Mouse (Mus musculus) cerebellum, postnatal 36 days (tissue): ENCODE data around the gene Cryl1.
A peak's percentile ranks its signal among the peaks of the same experiment; 100 is the strongest.

Experiments used
- DNase-seq, 2 experiments: peaks; one replicate each; pipeline ENCODE4 v3.0.0; 2021 to 2022; ENCODE audit warnings: mixed read lengths in 2 of 2

The Cryl1 gene

GRCm38 (mm10) chr14:57372348-57373102 is 25.8 kb downstream of the Cryl1 start:
- DNase-seq, result peak; percentile 67 to 80

- DNase-seq, result no peak
Measured at GRCm38 (mm10) chr14:57367327-57367726, 31.0 kb downstream of the Cryl1 start.

DNA sequence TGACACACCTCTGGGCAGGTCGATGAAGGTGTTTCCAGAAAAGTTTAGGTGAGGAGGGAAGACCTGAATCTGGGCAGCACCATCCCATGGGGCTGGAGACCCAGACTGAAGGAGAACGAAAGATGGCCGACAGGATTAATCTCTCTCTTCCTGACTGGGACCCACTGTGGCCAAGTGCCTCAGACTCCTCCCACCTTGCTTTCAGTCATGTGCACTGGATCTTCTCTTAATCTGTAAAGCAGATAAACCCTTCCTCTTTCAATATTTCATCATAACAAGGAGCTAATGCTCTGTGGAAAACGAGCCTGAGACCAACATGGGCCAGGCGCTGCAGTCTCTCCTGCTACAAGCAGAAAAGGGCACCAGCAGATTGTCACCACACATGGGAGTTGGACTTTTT is 31.6 kb downstream of the Cryl1 start:
- DNase-seq, result no peak

DNA sequence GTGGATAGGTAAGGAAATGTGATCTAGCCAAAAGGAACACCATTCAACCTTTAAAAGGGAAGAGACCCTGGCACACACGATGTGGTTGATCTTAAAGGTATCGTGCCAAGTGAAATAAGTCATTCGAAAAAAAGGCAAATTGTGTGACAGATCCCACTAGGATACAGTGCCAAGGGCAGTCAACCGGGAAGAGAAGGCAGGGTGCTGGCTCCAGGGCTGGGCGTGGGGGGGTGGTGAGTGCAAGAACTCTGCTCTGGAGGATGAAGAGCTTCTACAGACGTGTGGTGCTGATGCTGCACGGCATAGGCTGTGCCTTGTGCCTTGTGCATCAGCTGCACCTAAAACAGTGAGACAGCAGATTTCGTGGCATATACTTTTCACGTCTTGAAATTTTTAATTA is 33.0 kb downstream of the Cryl1 start:
- DNase-seq, result no peak

GRCm38 (mm10) chr14:57363833-57364232 is 34.5 kb downstream of the Cryl1 start:
- DNase-seq, result no peak

- peak; percentile 71 to 76 for DNase-seq
Measured at GRCm38 (mm10) chr14:57362726-57363660, 35.3 kb downstream of the Cryl1 start.

DNA sequence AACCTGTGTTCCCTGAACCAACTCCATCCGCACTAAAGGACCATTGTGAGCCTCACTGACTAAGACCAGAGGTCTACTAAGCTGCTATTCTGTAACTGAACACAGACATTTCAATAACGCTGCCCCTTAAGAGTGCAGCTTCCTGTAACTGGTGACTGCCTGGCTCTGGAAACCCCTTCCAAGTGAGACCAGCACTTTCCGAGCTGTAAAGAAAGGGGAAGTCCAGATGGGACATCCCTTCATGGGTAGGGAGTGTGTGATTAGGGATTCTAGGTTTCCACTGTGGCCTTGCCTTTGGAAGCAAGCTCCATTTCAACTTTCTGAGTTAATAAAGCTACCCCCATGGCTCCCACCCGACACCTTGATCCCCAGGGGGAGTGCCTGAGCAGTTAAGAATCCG is 41.3 kb downstream of the Cryl1 start:
- DNase-seq, result no peak

GRCm38 (mm10) chr14:57351521-57352235 is 46.7 kb downstream of the Cryl1 start:
- no peak for DNase-seq

DNA sequence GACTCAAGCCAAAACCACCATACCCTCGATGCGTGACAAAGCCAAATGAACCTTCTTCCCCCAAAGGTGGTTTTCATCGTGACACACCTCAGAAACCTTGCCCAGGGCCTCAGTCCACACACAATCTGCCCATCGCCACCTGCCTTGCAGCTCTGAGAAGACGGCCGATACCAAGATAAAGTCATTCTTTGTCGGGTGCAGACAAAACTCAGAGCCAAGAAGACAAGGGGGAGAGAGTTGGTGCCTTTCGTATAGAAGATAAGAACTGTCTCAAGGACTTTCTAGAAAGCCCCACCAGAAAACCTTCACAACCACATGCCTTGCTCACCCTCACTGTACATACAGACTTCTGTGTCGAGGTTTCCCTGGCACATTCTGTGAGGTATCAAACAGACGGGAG is 48.4 kb downstream of the Cryl1 start:
- DNase-seq, result no peak

- no peak for DNase-seq
Measured at GRCm38 (mm10) chr14:57348155-57348554, 50.2 kb downstream of the Cryl1 start.

DNA sequence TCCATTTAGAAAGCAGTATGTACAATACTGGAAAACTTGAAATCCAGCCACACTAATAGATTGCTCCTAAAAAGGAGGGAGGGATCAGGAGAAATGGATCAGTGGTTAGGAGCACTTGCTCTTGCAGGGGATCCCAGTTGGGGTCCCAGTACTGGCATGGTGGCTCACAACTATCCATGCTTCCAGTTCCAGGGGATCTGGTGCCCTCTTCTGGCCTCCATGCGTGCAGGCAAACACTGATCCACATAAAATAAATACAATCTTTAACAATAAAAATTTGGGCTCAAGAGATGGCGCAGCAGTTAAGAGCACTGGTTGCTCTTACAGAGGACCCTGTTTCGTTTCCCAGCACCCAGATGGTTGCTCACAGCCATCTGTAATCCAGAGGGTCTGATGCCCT is 52.2 kb downstream of the Cryl1 start:
- no peak for DNase-seq

DNA sequence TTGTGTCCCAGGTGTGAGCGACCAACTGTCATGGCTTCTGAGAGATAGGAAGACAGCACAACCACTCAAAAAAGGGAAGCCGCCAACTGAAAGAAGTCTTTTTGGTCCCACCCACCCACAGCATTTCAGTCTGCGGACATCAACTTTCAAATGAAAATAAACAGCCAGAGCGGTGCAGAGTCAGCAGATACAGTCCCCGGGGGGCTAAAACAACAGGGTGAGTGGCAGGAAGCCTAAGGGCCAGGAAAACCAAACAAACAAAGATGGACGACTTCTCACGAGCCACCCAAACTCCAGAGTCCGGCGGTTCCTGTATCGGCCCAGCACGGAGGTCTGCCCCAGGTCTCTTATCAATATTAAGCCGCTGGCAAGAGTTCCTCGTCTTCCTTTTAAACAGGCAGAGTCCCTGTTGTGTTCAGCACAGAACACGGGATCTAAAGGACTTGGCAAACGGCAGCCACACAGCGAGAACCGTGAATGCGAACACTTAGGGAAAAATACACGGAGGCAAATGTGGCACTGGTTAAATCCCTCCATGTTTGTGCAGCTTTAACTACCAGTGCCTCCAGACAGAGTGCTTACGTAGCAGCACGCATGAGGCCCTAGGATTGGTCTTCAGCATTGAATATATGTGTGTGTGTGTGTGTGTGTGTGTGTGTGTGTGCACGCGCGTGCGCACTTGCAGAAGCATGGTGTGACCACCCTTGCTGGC is 53.4 kb downstream of the Cryl1 start:
- DNase-seq, result no peak

DNA sequence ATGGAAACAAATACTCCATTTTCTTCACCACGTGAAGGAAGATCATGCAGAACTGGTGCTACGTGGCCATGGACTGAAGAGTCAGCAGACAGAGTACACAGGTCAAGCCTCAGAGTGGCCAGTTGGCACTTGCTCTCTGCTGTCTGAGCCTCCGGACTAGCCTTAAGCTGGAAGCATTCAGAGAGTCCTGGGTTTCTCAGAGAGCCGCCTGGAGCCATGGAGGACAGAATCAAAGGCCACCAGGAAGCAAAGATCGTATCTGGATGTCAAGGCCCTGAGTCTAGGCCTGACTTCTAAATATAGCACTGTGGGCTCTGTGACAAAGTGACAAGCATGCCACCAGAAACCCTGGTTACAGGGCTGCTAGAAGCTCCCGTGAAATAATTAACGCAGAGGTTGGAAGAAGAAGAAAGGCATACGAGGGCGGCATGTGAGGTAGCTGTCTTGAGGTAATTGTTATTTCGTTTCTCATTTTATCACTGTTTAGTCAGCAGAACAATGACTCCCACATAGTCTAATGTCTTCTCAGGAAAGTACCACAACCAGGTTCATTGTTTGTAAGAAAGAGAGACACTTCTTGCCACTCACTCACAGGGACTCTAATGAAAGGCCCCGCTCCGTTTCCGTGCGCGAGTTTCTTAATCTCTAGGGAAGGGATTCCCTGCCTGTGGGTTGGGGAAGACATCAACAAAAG is 55.1 kb downstream of the Cryl1 start:
- DNase-seq, result no peak

- DNase-seq, result no peak
Measured at GRCm38 (mm10) chr14:57342316-57343055, 55.8 kb downstream of the Cryl1 start.

- no peak for DNase-seq
Measured at GRCm38 (mm10) chr14:57338666-57339065, 59.7 kb downstream of the Cryl1 start.

GRCm38 (mm10) chr14:57334833-57335232 is 63.5 kb downstream of the Cryl1 start:
- no peak for DNase-seq

GRCm38 (mm10) chr14:57332503-57332902 is 65.8 kb downstream of the Cryl1 start:
- no peak for DNase-seq

DNA sequence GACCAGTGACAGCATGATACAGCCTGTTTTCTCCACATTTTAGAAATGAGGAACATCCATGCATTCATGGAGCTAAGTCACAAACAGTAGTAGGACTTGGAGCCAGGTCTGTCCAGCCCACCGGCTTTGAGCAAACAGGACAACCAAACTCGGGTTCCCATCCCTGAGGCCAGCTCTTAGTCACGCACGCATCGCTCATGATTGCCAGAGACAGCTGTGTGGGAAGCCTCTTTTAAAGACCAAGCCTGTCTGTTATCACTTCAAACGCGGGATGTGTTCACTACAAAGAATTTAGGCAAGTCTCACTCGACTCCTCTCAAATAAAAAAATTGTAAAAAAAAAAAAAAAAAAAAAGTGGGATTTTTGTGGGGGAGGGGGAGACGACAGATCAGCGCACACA is 67.2 kb downstream of the Cryl1 start:
- no peak for DNase-seq

DNA sequence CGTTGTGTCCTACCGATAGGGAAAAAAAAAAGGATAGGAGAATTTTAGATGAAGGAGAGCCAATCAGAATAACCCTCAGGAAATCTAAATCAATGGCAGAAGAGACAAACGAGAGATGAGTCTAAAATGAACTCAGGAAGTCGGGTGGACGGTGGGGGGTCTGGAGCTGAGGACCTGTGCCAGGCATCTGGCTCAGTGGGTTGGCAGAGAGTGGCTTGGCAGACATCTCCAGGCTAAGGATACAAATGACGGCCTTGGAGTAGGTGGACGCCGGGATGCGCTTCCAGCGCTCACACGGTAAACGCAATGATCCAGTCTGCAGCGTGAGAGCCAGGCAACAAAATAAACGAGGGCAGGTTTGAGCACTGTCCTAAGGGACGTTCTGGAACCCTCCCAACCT is 68.7 kb downstream of the Cryl1 start:
- peak; percentile 40 for DNase-seq

DNA sequence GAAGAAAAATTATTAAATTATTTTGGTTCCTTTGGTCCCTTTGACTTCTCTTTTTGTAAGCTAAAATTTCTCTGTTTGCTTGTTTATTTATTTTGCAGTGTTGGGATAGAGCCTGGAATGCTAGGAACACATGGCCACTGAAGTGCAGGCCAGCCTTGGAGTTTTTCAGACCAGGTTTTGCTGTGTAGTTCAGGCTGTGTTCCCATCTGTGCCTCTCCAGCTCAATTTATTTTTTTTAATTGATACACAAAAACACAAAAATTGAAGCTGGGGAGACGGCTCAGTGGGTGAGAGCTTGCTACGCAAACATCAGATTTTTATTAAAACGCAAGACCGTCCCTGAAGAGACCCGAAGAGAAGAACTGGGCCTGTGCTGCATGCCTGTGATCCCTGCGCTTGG is 71.6 kb downstream of the Cryl1 start:
- no peak for DNase-seq

DNA sequence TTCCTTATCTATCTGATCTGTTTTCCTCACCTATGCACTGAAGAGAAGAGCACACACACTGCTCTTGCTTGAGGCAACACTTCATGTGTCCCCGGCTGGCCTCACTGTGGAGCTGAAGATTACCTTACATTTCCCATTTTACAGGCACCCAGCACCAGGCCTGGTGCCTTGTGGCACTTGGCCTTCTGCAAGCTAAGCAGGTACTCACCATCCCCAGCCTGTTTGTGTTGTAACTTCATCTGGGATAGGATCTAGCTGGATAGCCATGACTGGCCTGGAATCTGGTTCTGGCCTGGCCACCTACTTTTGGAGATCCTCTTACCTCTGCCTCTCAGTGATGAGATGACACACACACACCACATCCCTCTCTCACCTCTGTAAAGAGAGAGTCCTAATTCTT is 79.5 kb downstream of the Cryl1 start:
- DNase-seq, result no peak
